Mouse (Mus musculus) mesoderm, embryonic 11.5 days (tissue): Measurements from ENCODE around the gene Cdc42bpa.

Experiments
- DNase-seq: peaks from one replicate; pipeline ENCODE4 v3.0.0-alpha.2; 2012; ENCODE audit warnings: low read depth, low spot score

The Cdc42bpa gene

GRCm38 (mm10) chr1:180162986-180163385 lies 202.7 kb downstream of the Cdc42bpa start:
- no peak for DNase-seq

GRCm38 (mm10) chr1:180166533-180166932 lies 206.3 kb downstream of the Cdc42bpa start:
- DNase-seq, result no peak

- no peak for DNase-seq
Measured at GRCm38 (mm10) chr1:180168294-180168693, 208.0 kb downstream of the Cdc42bpa start.

- DNase-seq, result no peak
Measured at GRCm38 (mm10) chr1:180169161-180169560, 208.9 kb downstream of the Cdc42bpa start.

GRCm38 (mm10) chr1:180170071-180170470 lies 209.8 kb downstream of the Cdc42bpa start:
- DNase-seq, result no peak

- no peak for DNase-seq
Measured at GRCm38 (mm10) chr1:180171883-180172282, 211.6 kb downstream of the Cdc42bpa start.

GRCm38 (mm10) chr1:180172600-180172999 lies 212.3 kb downstream of the Cdc42bpa start:
- no peak for DNase-seq

- DNase-seq, result no peak
Measured at GRCm38 (mm10) chr1:180173017-180173416, 212.7 kb downstream of the Cdc42bpa start.

- no peak for DNase-seq
Measured at GRCm38 (mm10) chr1:180174718-180175117, 214.4 kb downstream of the Cdc42bpa start.

GRCm38 (mm10) chr1:180175167-180175566 lies 214.9 kb downstream of the Cdc42bpa start:
- DNase-seq, result peak; percentile 53

GRCm38 (mm10) chr1:180175635-180176034 lies 215.4 kb downstream of the Cdc42bpa start:
- DNase-seq, result no peak

GRCm38 (mm10) chr1:180176784-180177183 lies 216.5 kb downstream of the Cdc42bpa start:
- no peak for DNase-seq

- DNase-seq, result no peak
Measured at GRCm38 (mm10) chr1:180178340-180178739, 218.1 kb downstream of the Cdc42bpa start.

GRCm38 (mm10) chr1:180179100-180179499 lies 218.8 kb downstream of the Cdc42bpa start:
- no peak for DNase-seq

GRCm38 (mm10) chr1:180179840-180180239 lies 219.6 kb downstream of the Cdc42bpa start:
- DNase-seq, result no peak

- DNase-seq, result no peak
Measured at GRCm38 (mm10) chr1:180181304-180181965, 221.2 kb downstream of the Cdc42bpa start.

GRCm38 (mm10) chr1:180181966-180182319 lies 221.7 kb downstream of the Cdc42bpa start:
- no peak for DNase-seq

- no peak for DNase-seq
Measured at GRCm38 (mm10) chr1:180182731-180183130, 222.5 kb downstream of the Cdc42bpa start.

GRCm38 (mm10) chr1:180183525-180184159 lies 223.4 kb downstream of the Cdc42bpa start:
- DNase-seq, result no peak

- DNase-seq, result no peak
Measured at GRCm38 (mm10) chr1:180184768-180185167, 224.5 kb downstream of the Cdc42bpa start.

GRCm38 (mm10) chr1:180185877-180186276 lies 225.6 kb downstream of the Cdc42bpa start:
- DNase-seq, result no peak

- no peak for DNase-seq
Measured at GRCm38 (mm10) chr1:180186371-180186770, 226.1 kb downstream of the Cdc42bpa start.

- no peak for DNase-seq
Measured at GRCm38 (mm10) chr1:180188951-180189350, 228.7 kb downstream of the Cdc42bpa start.
